22 mouse cellular contexts compared by ENCODE assay signal in the genomic region with DNA sequence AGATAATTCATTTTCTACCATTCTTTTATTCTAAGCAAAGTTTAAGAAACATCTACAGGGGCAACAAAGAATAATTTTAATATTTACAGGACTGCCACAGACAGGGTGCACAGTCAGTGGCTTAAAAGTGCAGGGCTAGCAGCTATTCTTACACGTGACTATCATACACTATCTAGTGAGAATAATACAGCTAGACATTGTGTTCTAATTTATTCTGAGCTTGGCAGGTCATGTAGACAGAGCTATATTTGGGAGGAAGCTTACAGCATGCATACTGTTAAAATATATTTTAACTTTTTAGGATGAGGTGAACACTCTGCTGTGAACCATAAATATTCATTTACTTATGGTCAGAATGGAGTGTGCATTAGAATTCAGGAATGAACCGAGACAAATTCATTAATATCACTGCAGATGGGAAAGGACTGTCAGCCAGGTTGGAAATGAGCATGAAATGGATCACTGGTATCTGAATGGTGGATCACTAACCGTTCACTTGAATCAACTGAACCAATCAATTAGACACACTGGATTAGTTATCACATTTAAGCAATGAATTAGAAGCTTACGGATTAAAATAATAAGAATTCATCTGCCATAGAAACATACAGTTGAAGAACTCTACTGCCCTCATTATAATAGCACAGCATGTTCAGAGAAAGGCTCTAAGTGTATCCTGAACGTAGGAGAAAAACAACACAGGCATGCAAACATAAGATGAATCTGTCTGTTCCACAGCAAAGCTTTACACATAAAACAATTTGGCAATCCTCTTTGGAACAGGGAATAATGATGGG.
DNase-seq lines count a peak whose midpoint lies in the region; ATAC-seq and TF ChIP-seq lines count a peak whose summit lies in the region.
"Had no signal": no experiment of that assay in that cellular context is flagged by ENCODE, and none has a peak within 500 bp of the region (broad histone marks: within the 10 kb centered on the region; RNA-seq: fewer than 3 reads in every experiment).

No protein-coding gene starts in this region.

- no peak overlapping the region for H3K4me3 ChIP-seq in heart, postnatal 0 days (ENCODE audit: low read depth, low read length)
- no peak overlapping the region for H3K4me3 ChIP-seq in embryonic facial prominence, embryonic 14.5 days (ENCODE audit: low read depth, low read length)
- H3K4me3 ChIP-seq in midbrain, embryonic 13.5 days (replicated peaks), result no peak overlapping the region
- H3K4me3 ChIP-seq: forebrain, embryonic 10.5 days; heart, embryonic 10.5 days; limb, embryonic 15.5 days had no signal

- no peak for DNase-seq in heart, postnatal 0 days (ENCODE audit: low spot score)
- no peak for DNase-seq in heart, postnatal 4 days
- peak; percentile 65 for DNase-seq in brain, embryonic 14.5 days (ENCODE audit: low read depth)
- DNase-seq in embryonic facial prominence, embryonic 14.5 days (ENCODE audit: low spot score), result peak; percentile 43
- DNase-seq: adrenal gland, adult 8-10 months; cerebellum, adult 8-10 months; cerebellum, postnatal 36 days; gastrocnemius, postnatal 10 days; heart, postnatal 10 days; kidney, adult 2 months; left cerebral cortex, postnatal 4 days; lung, embryonic 14.5 days; thymus, adult 18-20 months; thymus, postnatal 36 days had no signal

- peaks cover 23% of the 10 kb centered on the region for H3K4me1 ChIP-seq in heart, postnatal 0 days (ENCODE audit: control insufficient read depth, insufficient read depth)
- no peaks in the 10 kb centered on the region for H3K4me1 ChIP-seq in embryonic facial prominence, embryonic 14.5 days (ENCODE audit: control insufficient read depth, insufficient read depth, low read length)
- peaks cover 11% of the 10 kb centered on the region for H3K4me1 ChIP-seq in midbrain, embryonic 13.5 days (replicated peaks)
- H3K4me1 ChIP-seq: forebrain, embryonic 10.5 days; heart, embryonic 10.5 days; limb, embryonic 15.5 days had no signal

- H3K4me2 ChIP-seq in heart, postnatal 0 days (ENCODE audit: low read depth, low read length), result no peak overlapping the region
- H3K4me2 ChIP-seq in embryonic facial prominence, embryonic 14.5 days (ENCODE audit: low read depth, low read length), result no peak overlapping the region
- H3K4me2 ChIP-seq in midbrain, embryonic 13.5 days (replicated peaks), result no peak overlapping the region
- H3K4me2 ChIP-seq: limb, embryonic 15.5 days; lung, embryonic 14.5 days had no signal

- WGBS in heart, postnatal 0 days, result 71% methylated on average over 5 of the region's 5 CpGs
- WGBS in embryonic facial prominence, embryonic 14.5 days, result 60% methylated on average over 5 of the region's 5 CpGs
- 30% methylated on average over 5 of the region's 5 CpGs for WGBS in midbrain, embryonic 13.5 days

- TF ChIP-seq POLR2A in brain, embryonic 14.5 days (IDR thresholded peaks at IDR 0.05; ENCODE audit: borderline replicate concordance, extremely low read depth, insufficient read depth, insufficient read length, poor library complexity, severe bottlenecking), result no peak

- H3K9me3 ChIP-seq in heart, postnatal 0 days (replicated peaks; ENCODE audit: control insufficient read depth, low read length), result no peaks in the 10 kb centered on the region
- no peaks in the 10 kb centered on the region for H3K9me3 ChIP-seq in embryonic facial prominence, embryonic 14.5 days (ENCODE audit: control insufficient read depth, low read length)
- H3K9me3 ChIP-seq in midbrain, embryonic 13.5 days, result no peaks in the 10 kb centered on the region
- H3K9me3 ChIP-seq: forebrain, embryonic 10.5 days; heart, embryonic 10.5 days; limb, embryonic 15.5 days had no signal

- H3K9ac ChIP-seq in heart, postnatal 0 days (replicated peaks; ENCODE audit: low read depth, low read length), result no peak overlapping the region
- no peak overlapping the region for H3K9ac ChIP-seq in embryonic facial prominence, embryonic 14.5 days (ENCODE audit: low read depth, low read length)
- no peak overlapping the region for H3K9ac ChIP-seq in midbrain, embryonic 13.5 days (replicated peaks)
- H3K9ac ChIP-seq: limb, embryonic 15.5 days; liver, embryonic 14.5 days; lung, embryonic 14.5 days had no signal

- ATAC-seq in heart, postnatal 0 days (ENCODE audit: insufficient read depth, low read depth), result no peak
- ATAC-seq in embryonic facial prominence, embryonic 14.5 days (ENCODE audit: low read depth), result no peak
- peak; percentile 84 for ATAC-seq in midbrain, embryonic 13.5 days
- no peak for ATAC-seq in megakaryocyte-erythroid progenitor cell, adult 5-6 weeks (replicated peaks; ENCODE audit: low FRiP score, low TSS enrichment, poor library complexity, severe bottlenecking)
- ATAC-seq in inflammation-experienced regulatory T-cells, adult 6 months, result no peak

- no peaks in the 10 kb centered on the region for H3K36me3 ChIP-seq in heart, postnatal 0 days (replicated peaks; ENCODE audit: control insufficient read depth, insufficient read depth, low read length)
- H3K36me3 ChIP-seq in embryonic facial prominence, embryonic 14.5 days (ENCODE audit: control insufficient read depth, insufficient read depth, low read length), result no peaks in the 10 kb centered on the region
- no peaks in the 10 kb centered on the region for H3K36me3 ChIP-seq in midbrain, embryonic 13.5 days
- H3K36me3 ChIP-seq: forebrain, embryonic 10.5 days; heart, embryonic 10.5 days; limb, embryonic 15.5 days had no signal

- H3K27ac ChIP-seq in heart, postnatal 0 days (ENCODE audit: low read depth), result peak overlapping the region; percentile 34; the same call in 1 of the 2 replicates
- no peak overlapping the region for H3K27ac ChIP-seq in embryonic facial prominence, embryonic 14.5 days (replicated peaks; ENCODE audit: low read depth, low read length)
- H3K27ac ChIP-seq in midbrain, embryonic 13.5 days, result 0 out of 2 replicates have a peak overlapping the region, but pooled peaks have one; percentile 44
- H3K27ac ChIP-seq: forebrain, embryonic 10.5 days; heart, embryonic 10.5 days; kidney, postnatal 0 days; limb, embryonic 15.5 days; liver, embryonic 14.5 days had no signal

- no peak for TF ChIP-seq EP300 in heart, postnatal 0 days (IDR thresholded peaks at IDR 0.05; ENCODE audit: low read depth)

- no peak for TF ChIP-seq CTCF in heart, postnatal 0 days (IDR thresholded peaks at IDR 0.05; ENCODE audit: low read depth)
- no peak for TF ChIP-seq CTCF in brain, embryonic 14.5 days (IDR thresholded peaks at IDR 0.05; ENCODE audit: borderline replicate concordance, extremely low read depth, insufficient read depth, insufficient read length)

- H3K27me3 ChIP-seq in heart, postnatal 0 days (ENCODE audit: control insufficient read depth, insufficient read depth, low read length), result no peaks in the 10 kb centered on the region
- no peaks in the 10 kb centered on the region for H3K27me3 ChIP-seq in embryonic facial prominence, embryonic 14.5 days (replicated peaks; ENCODE audit: control insufficient read depth, insufficient read depth, low read length)
- no peaks in the 10 kb centered on the region for H3K27me3 ChIP-seq in midbrain, embryonic 13.5 days
- H3K27me3 ChIP-seq: limb, embryonic 15.5 days had no signal

Comparison
In these comparisons a context has a peak if more than half of its experiments do, and no peak if none do; other contexts are left out.
1. DNase-seq: peak in brain, embryonic 14.5 days (single experiment) and embryonic facial prominence, embryonic 14.5 days (single experiment); none in heart, postnatal 0 days (single experiment) and heart, postnatal 4 days (single experiment).